Mouse (Mus musculus) small intestine, adult 2 months (tissue): ENCODE data around the gene Med12l.

Source experiments
- CTCF ChIP-seq: fragments of 200-500 bp; IDR thresholded peaks from 2 replicates; pipeline ENCODE4 v1.5.1; 2012; ENCODE audit warnings: low read depth, mild to moderate bottlenecking, control low read depth, inconsistent platforms, low read length, moderate library complexity, mixed read lengths; ENCODE audit not compliant: insufficient replicate concordance, insufficient read length; ENCODE audit errors: extremely low read depth
- POLR2A ChIP-seq: fragments of 200-500 bp; IDR thresholded peaks from 2 replicates; pipeline ENCODE4 v1.6.1; 2012; ENCODE audit warnings: low read depth, mild to moderate bottlenecking, control low read depth, inconsistent platforms, low read length, moderate library complexity

GRCm38 (mm10) chr3:59250454-59250853 lies 244.8 kb downstream of the Med12l start:
- TF ChIP-seq CTCF (no peak), POLR2A (no peak)
